ENCODE assay signal across 8 mouse cellular contexts in genomic region chr10:126905086-126905485, GRCm38 (mm10). TPM values are rescaled to one million over a fixed set of nuclear protein-coding genes. Genes with fewer than 3 reads are reported as not detected.
A peak's percentile ranks its signal among the peaks of the same experiment; 100 is the strongest.
DNase-seq lines count a peak whose midpoint lies in the region; ATAC-seq and TF ChIP-seq lines count a peak whose summit lies in the region.

No protein-coding gene starts in this region.

- H3K4me2 ChIP-seq in neural tube, embryonic 11.5 days (ENCODE audit: low read depth) = peak overlapping the region; percentile 67
- H3K4me2 ChIP-seq in kidney, postnatal 0 days (ENCODE audit: low read length) = peak overlapping the region; percentile 64
- H3K4me2 ChIP-seq in neural tube, embryonic 14.5 days (ENCODE audit: low read depth, low read length) = peak overlapping the region; percentile 83

- 65% methylated on average over 8 of the region's 8 CpGs for WGBS in neural tube, embryonic 11.5 days
- WGBS in kidney, postnatal 0 days = 76% methylated on average over 8 of the region's 8 CpGs
- 76% methylated on average over 8 of the region's 8 CpGs for WGBS in neural tube, embryonic 14.5 days

- H3K9me3 ChIP-seq in neural tube, embryonic 11.5 days (ENCODE audit: control insufficient read depth, low read length) = no peaks in the 10 kb centered on the region
- no peaks in the 10 kb centered on the region for H3K9me3 ChIP-seq in kidney, postnatal 0 days (replicated peaks; ENCODE audit: low read length)
- no peaks in the 10 kb centered on the region for H3K9me3 ChIP-seq in neural tube, embryonic 14.5 days (ENCODE audit: control insufficient read depth, low read length)

- no peaks in the 10 kb centered on the region for H3K36me3 ChIP-seq in neural tube, embryonic 11.5 days (ENCODE audit: control insufficient read depth, insufficient read depth, low read length)
- H3K36me3 ChIP-seq in kidney, postnatal 0 days (ENCODE audit: insufficient read depth, low read length) = no peaks in the 10 kb centered on the region
- H3K36me3 ChIP-seq in neural tube, embryonic 14.5 days (ENCODE audit: control insufficient read depth, insufficient read depth, low read length) = no peaks in the 10 kb centered on the region

- no peak for ATAC-seq in CD4-positive, CD25-positive, alpha-beta regulatory T cell, adult 4 months
- no peak for ATAC-seq in neural tube, embryonic 11.5 days (ENCODE audit: insufficient read depth, low FRiP score, low TSS enrichment)
- ATAC-seq in kidney, postnatal 0 days (replicated peaks; ENCODE audit: low FRiP score, low read depth) = no peak
- ATAC-seq in neural tube, embryonic 14.5 days (ENCODE audit: low read depth) = no peak

- no peaks in the 10 kb centered on the region for H3K27me3 ChIP-seq in neural tube, embryonic 11.5 days (ENCODE audit: control insufficient read depth, insufficient read depth, low read length)
- no peaks in the 10 kb centered on the region for H3K27me3 ChIP-seq in kidney, postnatal 0 days (ENCODE audit: insufficient read depth, low read length)
- H3K27me3 ChIP-seq in neural tube, embryonic 14.5 days (ENCODE audit: control insufficient read depth, insufficient read depth, low read length) = no peaks in the 10 kb centered on the region

- TF ChIP-seq CTCF in kidney, postnatal 0 days (IDR thresholded peaks at IDR 0.05; ENCODE audit: low read depth) = peak; percentile 51

- no peak overlapping the region for H3K9ac ChIP-seq in neural tube, embryonic 11.5 days (ENCODE audit: low read length)
- no peak overlapping the region for H3K9ac ChIP-seq in kidney, postnatal 0 days (ENCODE audit: low read depth, low read length)
- H3K9ac ChIP-seq in neural tube, embryonic 14.5 days (replicated peaks; ENCODE audit: low read depth, low read length) = no peak overlapping the region

- DNase-seq in CD4-positive, CD25-positive, alpha-beta regulatory T cell, adult 2 months (ENCODE audit: low read depth, low spot score) = peak; percentile 45
- no peak for DNase-seq in neural tube, embryonic 11.5 days (ENCODE audit: low spot score)
- no peak for DNase-seq in neural tube, embryonic 10.5 days (ENCODE audit: extremely low spot score, low spot score)
- DNase-seq in kidney, postnatal 0 days (ENCODE audit: low spot score) = no peak
- DNase-seq in adrenal gland, postnatal 4 days (ENCODE audit: low spot score in 2 of 2) = no peak
- no peak for DNase-seq in urinary bladder, adult 2 months (ENCODE audit: low spot score)

- no peak overlapping the region; the same call in 1 of the 2 replicates for H3K4me3 ChIP-seq in neural tube, embryonic 11.5 days (ENCODE audit: low read depth, low read length)
- H3K4me3 ChIP-seq in kidney, postnatal 0 days (replicated peaks; ENCODE audit: low read depth, low read length) = no peak overlapping the region
- peak overlapping the region; percentile 42; the same call in 1 of the 2 replicates for H3K4me3 ChIP-seq in neural tube, embryonic 14.5 days (ENCODE audit: low read depth, low read length)

- H3K4me1 ChIP-seq in neural tube, embryonic 11.5 days (ENCODE audit: control insufficient read depth, insufficient read depth, low read length) = peaks cover 1% of the 10 kb centered on the region; the same call in 1 of the 2 replicates
- H3K4me1 ChIP-seq in kidney, postnatal 0 days (replicated peaks; ENCODE audit: insufficient read depth, low read length) = no peaks in the 10 kb centered on the region
- H3K4me1 ChIP-seq in neural tube, embryonic 14.5 days (ENCODE audit: control insufficient read depth, insufficient read depth, low read length) = peaks cover 5% of the 10 kb centered on the region; the same call in 1 of the 2 replicates

- no peak overlapping the region for H3K27ac ChIP-seq in neural tube, embryonic 11.5 days (ENCODE audit: low read depth, low read length)
- H3K27ac ChIP-seq in kidney, postnatal 0 days = peak overlapping the region; percentile 91
- H3K27ac ChIP-seq in neural tube, embryonic 14.5 days (ENCODE audit: low read depth, low read length) = no peak overlapping the region

RNA-seq across cellular contexts. Expression of gene Atp23, which starts 3.9 kb away (rescaled TPM):
- polyA plus RNA-seq in CD4-positive, CD25-positive, alpha-beta regulatory T cell, adult 4 months (2017; shearing (Covaris generic)) = 1 to 10 TPM; 2.7 to 6.1 TPM
- 14.6 and 15.2 TPM in 2 replicates for polyA plus RNA-seq in neural tube, embryonic 11.5 days (2014; fragmentation: Nextera tagmentation; extraction: Ambion mirVana)
- polyA plus RNA-seq in kidney, postnatal 0 days (2015; fragmentation: Nextera tagmentation; extraction: Ambion mirVana) = 20.5 and 22.6 TPM in 2 replicates
- polyA plus RNA-seq in neural tube, embryonic 14.5 days (2014; fragmentation: Nextera tagmentation; extraction: Ambion mirVana) = 15.6 and 16.7 TPM in 2 replicates
- 10 to 100 TPM; 11.1 to 11.6 TPM for total RNA-seq in adrenal gland, postnatal 4 days (2021)
- 5.7 and 7.5 TPM in 2 replicates for polyA plus RNA-seq in urinary bladder, adult 2 months (2012; rRNA removed)
